Mouse (Mus musculus) embryonic facial prominence, embryonic 13.5 days (tissue): ENCODE data around the gene Pgm3. TPM values are rescaled to one million over a fixed set of nuclear protein-coding genes. Genes with fewer than 3 reads are reported as not detected.
A peak's percentile ranks its signal among the peaks of the same experiment; 100 is the strongest.
"Not testable (repeated sequence)": the region's sequence is repeated elsewhere in the genome, so short reads cannot be mapped to it uniquely, and the experiment has no call there.

Experiments used
- ATAC-seq: fragments of 200-750 bp; cut with Nextera tagmentation; 2 replicates; pipeline ENCODE4 v1.8.0; 2017; ENCODE audit warnings: low read depth; ENCODE audit not compliant: insufficient number of reproducible peaks, insufficient read depth, low FRiP score, low TSS enrichment
- H3K27ac ChIP-seq: fragments of 300-500 bp; sonication (generic); 2 replicates; pipeline ENCODE4 v1.5.1; 2015; ENCODE audit warnings: moderate library complexity, mild to moderate bottlenecking, inconsistent platforms
- H3K27me3 ChIP-seq: fragments of 300-500 bp; sonication (generic); 2 replicates; pipeline ENCODE4 v1.6.1; 2015; ENCODE audit warnings: mild to moderate bottlenecking, inconsistent platforms
- H3K36me3 ChIP-seq: fragments of 300-500 bp; sonication (generic); 2 replicates; pipeline ENCODE4 v1.6.1; 2015; ENCODE audit warnings: mild to moderate bottlenecking, inconsistent platforms
- H3K4me1 ChIP-seq: fragments of 300-500 bp; sonication (generic); 2 replicates; pipeline ENCODE4 v1.6.1; 2015; ENCODE audit warnings: inconsistent platforms
- H3K4me2 ChIP-seq: fragments of 300-500 bp; sonication (generic); 2 replicates; pipeline ENCODE4 v1.6.1; 2015; ENCODE audit warnings: moderate library complexity, mild to moderate bottlenecking, inconsistent platforms
- H3K4me3 ChIP-seq: fragments of 300-500 bp; sonication (generic); 2 replicates; pipeline ENCODE4 v1.5.1; 2015; ENCODE audit warnings: mild to moderate bottlenecking, inconsistent platforms
- H3K9ac ChIP-seq: fragments of 300-500 bp; sonication (generic); 2 replicates; pipeline ENCODE4 v1.6.1; 2015; ENCODE audit warnings: mild to moderate bottlenecking, inconsistent platforms
- H3K9me3 ChIP-seq: fragments of 300-500 bp; sonication (generic); 2 replicates; pipeline ENCODE4 v1.6.1; 2016; ENCODE audit warnings: inconsistent platforms
- WGBS: fragments of 180-500 bp; shearing (Covaris S2); methylation state at CpG from one replicate; pipeline ENCODE4 v1.1.7; 2015; ENCODE audit warnings: mixed read lengths; 5-methylcytosine and 5-hydroxymethylcytosine counted together
- polyA plus RNA-seq: library from polyadenylated mRNA; unstranded; fragments of >200 nt; fragmentation: Nextera tagmentation; extraction: Ambion mirVana; gene quantifications from 2 replicates; pipeline ENCODE4 v1.2.1, GENCODE M21; 2015

Pgm3 gene
- 39.2 and 42.1 TPM in 2 replicates for polyA plus RNA-seq

GRCm38 (mm10) chr9:86571540-86572135 lies at the start of gene Pgm3, which contains the start of gene Rwdd2a:
Gene Pgm3 (minus strand): TSS chr9:86571842.
Gene Rwdd2a (plus strand): TSS chr9:86571991.
- Histone ChIP-seq H3K4me1 (peaks cover 20% of the 10 kb centered on the region), H3K9me3 (no peaks in the 10 kb centered on the region), H3K36me3 (peaks cover 16% of the 10 kb centered on the region), H3K4me2 (peak within 1 kb of the TSS; percentile 99), H3K27ac (peak within 1 kb of the TSS; percentile 78), H3K27me3 (no peaks in the 10 kb centered on the region), H3K9ac (peak within 1 kb of the TSS; percentile 84), H3K4me3 (peak within 1 kb of the TSS; percentile 76)
- WGBS = under 1% methylated on average over 59 of the region's 59 CpGs
- peak; percentile 98 for ATAC-seq

- H3K4me2 ChIP-seq = no peak overlapping the region
- H3K4me1 ChIP-seq = peaks cover 18% of the 10 kb centered on the region
- H3K9ac ChIP-seq = no peak overlapping the region
- no peak for ATAC-seq
- no peaks in the 10 kb centered on the region for H3K36me3 ChIP-seq
- no peak overlapping the region for H3K4me3 ChIP-seq
- H3K27ac ChIP-seq = no peak overlapping the region
- H3K9me3 ChIP-seq = no peaks in the 10 kb centered on the region
- H3K27me3 ChIP-seq = no peaks in the 10 kb centered on the region
- 67% methylated on average over 10 of the region's 10 CpGs for WGBS
These were observed 47.9 kb upstream of the Pgm3 start for GRCm38 (mm10) chr9:86619341-86620139.

- H3K27ac ChIP-seq = no peak overlapping the region
- ATAC-seq = no peak
- H3K9ac ChIP-seq = no peak overlapping the region
- H3K9me3 ChIP-seq = no peaks in the 10 kb centered on the region
- H3K27me3 ChIP-seq = no peaks in the 10 kb centered on the region
- H3K36me3 ChIP-seq = no peaks in the 10 kb centered on the region
- WGBS = 77% methylated on average over 7 of the region's 7 CpGs
- no peak overlapping the region for H3K4me2 ChIP-seq
- peaks cover 18% of the 10 kb centered on the region for H3K4me1 ChIP-seq
- H3K4me3 ChIP-seq = no peak overlapping the region
These were observed 46.3 kb upstream of the Pgm3 start for GRCm38 (mm10) chr9:86617837-86618492.

GRCm38 (mm10) chr9:86615765-86616164 lies 44.1 kb upstream of the Pgm3 start:
- WGBS = 86% methylated on average over 1 of the region's 1 CpGs
- H3K9ac ChIP-seq = no peak overlapping the region
- H3K27me3 ChIP-seq = no peaks in the 10 kb centered on the region
- no peaks in the 10 kb centered on the region for H3K36me3 ChIP-seq
- no peak overlapping the region for H3K4me3 ChIP-seq
- no peak overlapping the region for H3K4me2 ChIP-seq
- ATAC-seq = no peak
- no peak overlapping the region for H3K27ac ChIP-seq
- H3K4me1 ChIP-seq = peaks cover 21% of the 10 kb centered on the region
- H3K9me3 ChIP-seq = no peaks in the 10 kb centered on the region

GRCm38 (mm10) chr9:86612091-86612490 lies 40.4 kb upstream of the Pgm3 start:
- 83% methylated on average over 4 of the region's 4 CpGs for WGBS
- Histone ChIP-seq H3K4me2 (no peak overlapping the region), H3K36me3 (no peaks in the 10 kb centered on the region), H3K27me3 (no peaks in the 10 kb centered on the region), H3K9ac (no peak overlapping the region), H3K4me3 (no peak overlapping the region), H3K9me3 (no peaks in the 10 kb centered on the region), H3K4me1 (peaks cover 11% of the 10 kb centered on the region), H3K27ac (no peak overlapping the region)
- no peak for ATAC-seq

GRCm38 (mm10) chr9:86605776-86606175 lies 34.1 kb upstream of the Pgm3 start:
- WGBS = 70% methylated on average over 6 of the region's 6 CpGs
- 0 out of 2 replicates have a peak, but pooled peaks cover 7% of the 10 kb centered on the region for H3K4me1 ChIP-seq
- H3K27me3 ChIP-seq = no peaks in the 10 kb centered on the region
- no peaks in the 10 kb centered on the region for H3K36me3 ChIP-seq
- H3K9ac ChIP-seq = no peak overlapping the region
- H3K4me3 ChIP-seq = no peak overlapping the region
- no peak overlapping the region for H3K27ac ChIP-seq
- H3K9me3 ChIP-seq = no peaks in the 10 kb centered on the region
- no peak for ATAC-seq
- no peak overlapping the region for H3K4me2 ChIP-seq

- no peak overlapping the region for H3K9ac ChIP-seq
- H3K36me3 ChIP-seq = no peaks in the 10 kb centered on the region
- H3K27me3 ChIP-seq = no peaks in the 10 kb centered on the region
- WGBS = 41% methylated on average over 8 of the region's 8 CpGs
- ATAC-seq = no peak
- H3K27ac ChIP-seq = no peak overlapping the region
- no peak overlapping the region for H3K4me2 ChIP-seq
- no peak overlapping the region for H3K4me3 ChIP-seq
- H3K4me1 ChIP-seq = peaks cover 3% of the 10 kb centered on the region; the same call in 1 of the 2 replicates
- no peaks in the 10 kb centered on the region for H3K9me3 ChIP-seq
These were observed 28.2 kb upstream of the Pgm3 start for GRCm38 (mm10) chr9:86599723-86600303.

- H3K4me3 ChIP-seq, H3K9ac ChIP-seq: not testable (repeated sequence)
These were observed 25.3 kb upstream of the Pgm3 start for GRCm38 (mm10) chr9:86596983-86597382.

GRCm38 (mm10) chr9:86594357-86594767 lies 22.7 kb upstream of the Pgm3 start:
- WGBS = 70% methylated on average over 10 of the region's 10 CpGs
- H3K9me3 ChIP-seq, ATAC-seq, H3K36me3 ChIP-seq, H3K27me3 ChIP-seq, H3K4me3 ChIP-seq, H3K27ac ChIP-seq, H3K9ac ChIP-seq, H3K4me1 ChIP-seq, H3K4me2 ChIP-seq: not testable (repeated sequence)

More at GRCm38 (mm10) chr9:86596983-86597382, 25.3 kb upstream of the Pgm3 start:
- H3K9me3 ChIP-seq, H3K27me3 ChIP-seq, ATAC-seq, H3K4me1 ChIP-seq, H3K4me2 ChIP-seq, H3K27ac ChIP-seq, H3K36me3 ChIP-seq: not testable (repeated sequence)

- H3K4me1 ChIP-seq = no peaks in the 10 kb centered on the region
- H3K9me3 ChIP-seq = no peaks in the 10 kb centered on the region
- H3K4me3 ChIP-seq = no peak overlapping the region
- H3K27ac ChIP-seq = no peak overlapping the region
- H3K27me3 ChIP-seq = no peaks in the 10 kb centered on the region
- no peak overlapping the region for H3K4me2 ChIP-seq
- WGBS = 75% methylated on average over 19 of the region's 19 CpGs
- no peak for ATAC-seq
- H3K9ac ChIP-seq = no peak overlapping the region
- H3K36me3 ChIP-seq = no peaks in the 10 kb centered on the region
These were observed 21.3 kb upstream of the Pgm3 start for GRCm38 (mm10) chr9:86592676-86593668.
